Mouse (Mus musculus): ENCODE measurements at regions not wholly inside any gene's neighbourhood (a gene's known extent, or its start where the extent isn't known, plus 50 kb on each side); places are given as distances from the start of the nearest gene placed in this dataset.
"Not testable (repeated sequence)": the region's sequence is repeated elsewhere in the genome, so short reads cannot be mapped to it uniquely, and the experiment has no call there.

- TF ChIP-seq CTCF (conservative IDR thresholded peaks at IDR 0.05; ENCODE audit: low read length); POU5F1 (IDR thresholded peaks at IDR 0.05; ENCODE audit: borderline replicate concordance, low read length): not testable (repeated sequence)
Measured at GRCm38 (mm10) chr5:97264666-97265065, 127.5 kb downstream of the Naa11 start.

Measured in E14TG2a.4 (cell line).